Mouse (Mus musculus): Measurements from ENCODE around the gene Gm20388. TPM values are rescaled to one million over a fixed set of nuclear protein-coding genes. Genes with fewer than 3 reads are reported as not detected.

Gm20388 gene
- polyA plus RNA-seq, 1 experiment from 2014 or later: 7.4 TPM

GRCm38 (mm10) chr8:123654763-123655162 lies 3744.1 kb downstream of the Gm20388 start:
- no peak for ATAC-seq (ENCODE audit: insufficient read depth, low FRiP score)
- Histone ChIP-seq H3K4me1 (ENCODE audit: control insufficient read depth, insufficient read depth, low read length) (peaks cover 15% of the 10 kb centered on the region), H3K9me3 (replicated peaks; ENCODE audit: control insufficient read depth, low read length) (no peaks in the 10 kb centered on the region), H3K27me3 (ENCODE audit: control insufficient read depth, insufficient read depth, low read length) (no peaks in the 10 kb centered on the region), H3K4me3 (replicated peaks; ENCODE audit: low read length) (peak overlapping the region; percentile 77), H3K27ac (ENCODE audit: low read length) (peak overlapping the region; percentile 87), H3K9ac (ENCODE audit: low read length) (peak overlapping the region; percentile 61), H3K4me2 (ENCODE audit: low read depth, low read length) (peak overlapping the region; percentile 55), H3K36me3 (ENCODE audit: control insufficient read depth, insufficient read depth, low read length) (no peaks in the 10 kb centered on the region)
- 15% methylated on average over 5 of the region's 5 CpGs for WGBS

DNA sequence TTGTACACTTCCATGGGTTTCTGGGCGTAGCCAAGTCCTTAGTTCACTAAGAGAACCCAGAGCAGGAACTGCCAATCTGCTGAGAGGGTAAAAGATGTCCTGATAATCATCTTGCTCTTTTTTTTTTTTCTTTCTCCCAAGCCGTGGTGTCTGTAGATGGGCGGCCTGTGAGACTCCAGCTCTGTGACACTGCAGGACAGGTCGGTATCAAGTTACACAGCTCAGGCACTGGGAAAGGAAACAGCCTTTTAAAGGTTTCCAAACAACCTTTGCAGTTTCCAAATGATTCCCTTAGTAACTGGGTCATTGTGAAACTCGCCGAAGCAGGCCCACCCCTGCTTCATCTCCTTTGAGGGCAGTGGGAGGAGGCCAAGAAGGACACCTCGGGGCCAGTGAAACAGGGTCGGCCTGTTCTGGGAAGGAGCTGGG lies 3744.7 kb downstream of the Gm20388 start:
- Histone ChIP-seq H3K36me3 (ENCODE audit: control insufficient read depth, insufficient read depth, low read length) (no peaks in the 10 kb centered on the region), H3K4me1 (ENCODE audit: control insufficient read depth, insufficient read depth, low read length) (peaks cover 15% of the 10 kb centered on the region), H3K9ac (ENCODE audit: low read length) (peak overlapping the region; percentile 61), H3K27ac (ENCODE audit: low read length) (peak overlapping the region; percentile 87), H3K9me3 (replicated peaks; ENCODE audit: control insufficient read depth, low read length) (no peaks in the 10 kb centered on the region), H3K27me3 (ENCODE audit: control insufficient read depth, insufficient read depth, low read length) (no peaks in the 10 kb centered on the region), H3K4me3 (replicated peaks; ENCODE audit: low read length) (peak overlapping the region; percentile 77), H3K4me2 (ENCODE audit: low read depth, low read length) (peak overlapping the region; percentile 55)
- no peak for ATAC-seq (ENCODE audit: insufficient read depth, low FRiP score)
- WGBS: 10% methylated on average over 8 of the region's 8 CpGs

DNA sequence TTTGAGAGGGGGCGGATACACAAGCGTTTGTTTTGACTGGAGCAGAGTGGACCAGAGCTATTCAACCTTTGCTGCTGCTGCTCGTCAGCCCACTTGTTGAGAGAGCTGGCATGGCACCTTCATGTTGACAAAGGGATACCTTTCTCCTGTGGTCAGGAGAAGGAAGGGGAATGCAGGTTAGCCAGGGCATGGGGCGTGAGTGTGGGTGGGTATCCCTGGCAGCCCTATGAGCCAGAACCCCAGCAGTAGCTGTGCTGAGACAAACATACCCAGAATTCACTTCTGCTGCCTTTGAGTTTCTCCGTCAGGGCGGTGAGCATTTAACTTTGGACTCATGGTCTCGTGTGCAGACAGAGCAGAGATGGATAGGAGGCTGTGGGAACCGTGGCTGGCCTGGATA lies 3747.2 kb downstream of the Gm20388 start:
- no peaks in the 10 kb centered on the region for H3K9me3 ChIP-seq (replicated peaks; ENCODE audit: control insufficient read depth, low read length)
- no peak overlapping the region for H3K4me2 ChIP-seq (ENCODE audit: low read depth, low read length)
- no peak overlapping the region for H3K27ac ChIP-seq (ENCODE audit: low read length)
- no peaks in the 10 kb centered on the region for H3K27me3 ChIP-seq (ENCODE audit: control insufficient read depth, insufficient read depth, low read length)
- no peak overlapping the region for H3K4me3 ChIP-seq (replicated peaks; ENCODE audit: low read length)
- 0 out of 2 replicates have a peak, but pooled peaks cover 5% of the 10 kb centered on the region for H3K36me3 ChIP-seq (ENCODE audit: control insufficient read depth, insufficient read depth, low read length)
- no peak overlapping the region for H3K9ac ChIP-seq (ENCODE audit: low read length)
- peaks cover 15% of the 10 kb centered on the region for H3K4me1 ChIP-seq (ENCODE audit: control insufficient read depth, insufficient read depth, low read length)
- ATAC-seq (ENCODE audit: insufficient read depth, low FRiP score): no peak
- 90% methylated on average over 8 of the region's 8 CpGs for WGBS

- no peak overlapping the region for H3K9ac ChIP-seq (ENCODE audit: low read length)
- WGBS: 74% methylated on average over 10 of the region's 10 CpGs
- no peaks in the 10 kb centered on the region for H3K9me3 ChIP-seq (replicated peaks; ENCODE audit: control insufficient read depth, low read length)
- H3K4me3 ChIP-seq (replicated peaks; ENCODE audit: low read length): no peak overlapping the region
- no peak for ATAC-seq (ENCODE audit: insufficient read depth, low FRiP score)
- H3K27me3 ChIP-seq (ENCODE audit: control insufficient read depth, insufficient read depth, low read length): no peaks in the 10 kb centered on the region
- H3K4me2 ChIP-seq (ENCODE audit: low read depth, low read length): no peak overlapping the region
- no peak overlapping the region for H3K27ac ChIP-seq (ENCODE audit: low read length)
- H3K4me1 ChIP-seq (ENCODE audit: control insufficient read depth, insufficient read depth, low read length): peaks cover 11% of the 10 kb centered on the region
- H3K36me3 ChIP-seq (ENCODE audit: control insufficient read depth, insufficient read depth, low read length): 0 out of 2 replicates have a peak, but pooled peaks cover 5% of the 10 kb centered on the region
Observed at GRCm38 (mm10) chr8:123659469-123660057, 3748.9 kb downstream of the Gm20388 start.

- 83% methylated on average over 11 of the region's 11 CpGs for WGBS
Observed at GRCm38 (mm10) chr8:123661515-123661914, 3750.9 kb downstream of the Gm20388 start.

DNA sequence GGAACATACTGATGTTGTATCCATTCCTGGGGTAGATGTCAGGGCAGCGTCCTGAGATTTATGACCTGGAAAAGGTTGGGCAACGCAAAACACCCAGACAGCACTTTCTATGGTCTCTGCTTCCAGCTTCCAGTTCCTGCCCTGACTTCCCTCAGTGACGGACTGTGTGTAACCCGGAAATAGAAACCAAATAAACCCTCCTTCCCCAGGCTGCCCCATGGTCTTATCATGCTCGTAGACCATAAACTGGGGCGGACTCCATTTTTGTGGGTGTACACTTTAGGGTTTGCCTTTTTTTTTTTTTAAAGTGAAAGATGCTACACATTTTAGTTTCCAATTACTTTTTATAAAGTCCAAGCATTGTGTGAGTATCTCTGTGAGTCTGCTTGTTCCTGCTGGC lies 3754.9 kb downstream of the Gm20388 start:
- Histone ChIP-seq H3K27ac (ENCODE audit: low read length) (no peak overlapping the region), H3K36me3 (ENCODE audit: control insufficient read depth, insufficient read depth, low read length) (0 out of 2 replicates have a peak, but pooled peaks cover 5% of the 10 kb centered on the region), H3K9ac (ENCODE audit: low read length) (no peak overlapping the region), H3K4me1 (ENCODE audit: control insufficient read depth, insufficient read depth, low read length) (no peaks in the 10 kb centered on the region; the same call in 1 of the 2 replicates), H3K27me3 (ENCODE audit: control insufficient read depth, insufficient read depth, low read length) (no peaks in the 10 kb centered on the region), H3K9me3 (replicated peaks; ENCODE audit: control insufficient read depth, low read length) (no peaks in the 10 kb centered on the region), H3K4me3 (replicated peaks; ENCODE audit: low read length) (no peak overlapping the region), H3K4me2 (ENCODE audit: low read depth, low read length) (no peak overlapping the region)
- ATAC-seq (ENCODE audit: insufficient read depth, low FRiP score): no peak
- 66% methylated on average over 6 of the region's 6 CpGs for WGBS

More at GRCm38 (mm10) chr8:123661515-123661914, 3750.9 kb downstream of the Gm20388 start:
- ATAC-seq (ENCODE audit: insufficient read depth, low FRiP score): no peak; the same call in 1 of the 2 replicates
- Histone ChIP-seq H3K36me3 (ENCODE audit: control insufficient read depth, insufficient read depth, low read length) (0 out of 2 replicates have a peak, but pooled peaks cover 5% of the 10 kb centered on the region), H3K9me3 (replicated peaks; ENCODE audit: control insufficient read depth, low read length) (no peaks in the 10 kb centered on the region), H3K27ac (ENCODE audit: low read length) (no peak overlapping the region), H3K27me3 (ENCODE audit: control insufficient read depth, insufficient read depth, low read length) (no peaks in the 10 kb centered on the region), H3K4me2 (ENCODE audit: low read depth, low read length) (no peak overlapping the region), H3K9ac (ENCODE audit: low read length) (no peak overlapping the region), H3K4me1 (ENCODE audit: control insufficient read depth, insufficient read depth, low read length) (no peaks in the 10 kb centered on the region), H3K4me3 (replicated peaks; ENCODE audit: low read length) (no peak overlapping the region)

GRCm38 (mm10) chr8:123666832-123667231 lies 3756.2 kb downstream of the Gm20388 start:
- 82% methylated on average over 1 of the region's 1 CpGs for WGBS
- ATAC-seq (ENCODE audit: insufficient read depth, low FRiP score): peak; percentile 42; the same call in 1 of the 2 replicates
- no peak overlapping the region for H3K4me2 ChIP-seq (ENCODE audit: low read depth, low read length)
- no peaks in the 10 kb centered on the region for H3K9me3 ChIP-seq (replicated peaks; ENCODE audit: control insufficient read depth, low read length)
- no peaks in the 10 kb centered on the region for H3K36me3 ChIP-seq (ENCODE audit: control insufficient read depth, insufficient read depth, low read length)
- H3K27me3 ChIP-seq (ENCODE audit: control insufficient read depth, insufficient read depth, low read length): no peaks in the 10 kb centered on the region
- no peak overlapping the region for H3K9ac ChIP-seq (ENCODE audit: low read length)
- no peak overlapping the region for H3K27ac ChIP-seq (ENCODE audit: low read length)
- no peaks in the 10 kb centered on the region; the same call in 1 of the 2 replicates for H3K4me1 ChIP-seq (ENCODE audit: control insufficient read depth, insufficient read depth, low read length)
- no peak overlapping the region for H3K4me3 ChIP-seq (replicated peaks; ENCODE audit: low read length)

GRCm38 (mm10) chr8:123668681-123669080 lies 3758.0 kb downstream of the Gm20388 start:
- no peak overlapping the region for H3K4me3 ChIP-seq (replicated peaks; ENCODE audit: low read length)
- no peak overlapping the region for H3K9ac ChIP-seq (ENCODE audit: low read length)
- H3K4me1 ChIP-seq (ENCODE audit: control insufficient read depth, insufficient read depth, low read length): no peaks in the 10 kb centered on the region; the same call in 1 of the 2 replicates
- no peak overlapping the region for H3K27ac ChIP-seq (ENCODE audit: low read length)
- H3K4me2 ChIP-seq (ENCODE audit: low read depth, low read length): no peak overlapping the region
- 46% methylated on average over 4 of the region's 4 CpGs for WGBS
- no peaks in the 10 kb centered on the region for H3K27me3 ChIP-seq (ENCODE audit: control insufficient read depth, insufficient read depth, low read length)
- no peaks in the 10 kb centered on the region for H3K9me3 ChIP-seq (replicated peaks; ENCODE audit: control insufficient read depth, low read length)
- no peaks in the 10 kb centered on the region for H3K36me3 ChIP-seq (ENCODE audit: control insufficient read depth, insufficient read depth, low read length)
- ATAC-seq (ENCODE audit: insufficient read depth, low FRiP score): no peak

- H3K9ac ChIP-seq (ENCODE audit: low read length): no peak overlapping the region
- no peak overlapping the region for H3K4me3 ChIP-seq (replicated peaks; ENCODE audit: low read length)
- H3K4me2 ChIP-seq (ENCODE audit: low read depth, low read length): no peak overlapping the region
- no peak overlapping the region for H3K27ac ChIP-seq (ENCODE audit: low read length)
- H3K27me3 ChIP-seq (ENCODE audit: control insufficient read depth, insufficient read depth, low read length): no peaks in the 10 kb centered on the region
- peaks cover 6% of the 10 kb centered on the region; the same call in 1 of the 2 replicates for H3K4me1 ChIP-seq (ENCODE audit: control insufficient read depth, insufficient read depth, low read length)
- ATAC-seq (ENCODE audit: insufficient read depth, low FRiP score): no peak
- 64% methylated on average over 7 of the region's 7 CpGs for WGBS
- no peaks in the 10 kb centered on the region for H3K9me3 ChIP-seq (replicated peaks; ENCODE audit: control insufficient read depth, low read length)
- no peaks in the 10 kb centered on the region for H3K36me3 ChIP-seq (ENCODE audit: control insufficient read depth, insufficient read depth, low read length)
Observed at GRCm38 (mm10) chr8:123670766-123671165, 3760.1 kb downstream of the Gm20388 start.
